In genomic region chr5:106756937-106757371, GRCm38 (mm10) we compare ENCODE assay signal across 8 mouse cellular contexts. TPM values are rescaled to one million over a fixed set of nuclear protein-coding genes. Genes with fewer than 3 reads are reported as not detected.
DNase-seq lines count a peak whose midpoint lies in the region; ATAC-seq and TF ChIP-seq lines count a peak whose summit lies in the region.

No protein-coding gene starts in this region.

- no peak overlapping the region for H3K27ac ChIP-seq in intestine, postnatal 0 days (ENCODE audit: low read depth, low read length)
- no peak overlapping the region for H3K27ac ChIP-seq in neural tube, embryonic 14.5 days (ENCODE audit: low read depth, low read length)

- DNase-seq in frontal cortex, adult 2 months (ENCODE audit: extremely low spot score in 1 of 2, low spot score in 1 of 2), result no peak
- DNase-seq in ovary, postnatal 36 days (ENCODE audit: low spot score), result peak; percentile 15
- no peak for DNase-seq in ovary, postnatal 14 days (ENCODE audit: low spot score)
- no peak for DNase-seq in adrenal gland, adult 2 months
- no peak for DNase-seq in frontal cortex, postnatal 25 days (ENCODE audit: low spot score in 2 of 2)

- WGBS in intestine, postnatal 0 days, result 7% methylated on average over 10 of the region's 10 CpGs
- WGBS in neural tube, embryonic 14.5 days, result 3% methylated on average over 10 of the region's 10 CpGs

- H3K4me3 ChIP-seq in intestine, postnatal 0 days (ENCODE audit: low read depth, low read length), result peak overlapping the region; percentile 7; the same call in 1 of the 2 replicates
- peak overlapping the region; percentile 18 for H3K4me3 ChIP-seq in neural tube, embryonic 14.5 days (ENCODE audit: low read depth, low read length)

- H3K9me3 ChIP-seq in intestine, postnatal 0 days (ENCODE audit: control insufficient read depth), result no peaks in the 10 kb centered on the region
- no peaks in the 10 kb centered on the region for H3K9me3 ChIP-seq in neural tube, embryonic 14.5 days (ENCODE audit: control insufficient read depth, low read length)

- peak; percentile 57; the same call in 1 of the 2 replicates for ATAC-seq in frontal cortex, adult (ENCODE audit: low TSS enrichment)
- no peak for ATAC-seq in intestine, postnatal 0 days
- peak; percentile 82 for ATAC-seq in neural tube, embryonic 14.5 days (ENCODE audit: low read depth)

- H3K4me2 ChIP-seq in intestine, postnatal 0 days (replicated peaks; ENCODE audit: low read depth), result 0 out of 2 replicates have a peak overlapping the region, but pooled peaks have one; percentile 7
- peak overlapping the region; percentile 46 for H3K4me2 ChIP-seq in neural tube, embryonic 14.5 days (ENCODE audit: low read depth, low read length)

- H3K4me1 ChIP-seq in intestine, postnatal 0 days (replicated peaks; ENCODE audit: control insufficient read depth, insufficient read depth, low read length), result no peaks in the 10 kb centered on the region
- H3K4me1 ChIP-seq in neural tube, embryonic 14.5 days (ENCODE audit: control insufficient read depth, insufficient read depth, low read length), result peaks cover 4% of the 10 kb centered on the region; the same call in 1 of the 2 replicates

- H3K36me3 ChIP-seq in intestine, postnatal 0 days (ENCODE audit: control insufficient read depth, insufficient read depth), result no peaks in the 10 kb centered on the region
- no peaks in the 10 kb centered on the region for H3K36me3 ChIP-seq in neural tube, embryonic 14.5 days (ENCODE audit: control insufficient read depth, insufficient read depth, low read length)

- peaks cover 16% of the 10 kb centered on the region; the same call in 1 of the 2 replicates for H3K27me3 ChIP-seq in intestine, postnatal 0 days (replicated peaks; ENCODE audit: control insufficient read depth, insufficient read depth, low read length)
- peaks cover 2% of the 10 kb centered on the region; the same call in 1 of the 2 replicates for H3K27me3 ChIP-seq in neural tube, embryonic 14.5 days (ENCODE audit: control insufficient read depth, insufficient read depth, low read length)

- no peak overlapping the region for H3K9ac ChIP-seq in intestine, postnatal 0 days (ENCODE audit: low read depth, low read length)
- no peak overlapping the region; the same call in 1 of the 2 replicates for H3K9ac ChIP-seq in neural tube, embryonic 14.5 days (replicated peaks; ENCODE audit: low read depth, low read length)

- no peak for TF ChIP-seq CTCF in intestine, postnatal 0 days (IDR thresholded peaks at IDR 0.05; ENCODE audit: low read depth)

RNA-seq across cellular contexts. Expression of gene Zfp644, which starts 59.9 kb away (rescaled TPM):
- 38.7 and 41.3 TPM in 2 replicates for polyA plus RNA-seq in frontal cortex, adult 2 months (2012; rRNA removed)
- polyA plus RNA-seq in intestine, postnatal 0 days (2015; fragmentation: Nextera tagmentation; extraction: Ambion mirVana), result 34.9 and 39.7 TPM in 2 replicates
- 88.1 and 105 TPM in 2 replicates for polyA plus RNA-seq in neural tube, embryonic 14.5 days (2014; fragmentation: Nextera tagmentation; extraction: Ambion mirVana)
- total RNA-seq in adrenal gland, adult 2 months (2021), result 10 to 100 TPM; 63.5 to 65.2 TPM
- polyA plus RNA-seq in adrenal gland, adult 2 months (2012; rRNA removed), result 4.4 and 5.6 TPM in 2 replicates
